Mouse (Mus musculus): ENCODE results near the gene Zfp507. TPM values are rescaled to one million over a fixed set of nuclear protein-coding genes. Genes with fewer than 3 reads are reported as not detected.
A peak's percentile ranks its signal among the peaks of the same experiment; 100 is the strongest.

The Zfp507 gene
- polyA plus RNA-seq, 1 experiment from 2014 or later, result 12.2 TPM

- Histone ChIP-seq H3K9me3 (replicated peaks; ENCODE audit: low read length) (no peaks in the 10 kb centered on the region), H3K4me1 (replicated peaks; ENCODE audit: insufficient read depth, low read length) (no peaks in the 10 kb centered on the region), H3K27me3 (ENCODE audit: insufficient read depth, low read length) (no peaks in the 10 kb centered on the region), H3K36me3 (ENCODE audit: insufficient read depth, low read length) (peaks cover 57% of the 10 kb centered on the region), H3K9ac (ENCODE audit: low read depth, low read length) (no peak overlapping the region), H3K4me2 (ENCODE audit: low read length) (no peak overlapping the region), H3K4me3 (replicated peaks; ENCODE audit: low read depth, low read length) (no peak overlapping the region), H3K27ac (no peak overlapping the region)
- WGBS, result 84% methylated on average over 12 of the region's 12 CpGs
- no peak for DNase-seq (ENCODE audit: low spot score)
- TF ChIP-seq CTCF (IDR thresholded peaks at IDR 0.05; ENCODE audit: low read depth), result no peak
- ATAC-seq (replicated peaks; ENCODE audit: low FRiP score, low read depth), result no peak
These were observed 10.5 kb downstream of the Zfp507 start for GRCm38 (mm10) chr7:35792150-35792848.

- Histone ChIP-seq H3K27ac (no peak overlapping the region), H3K9me3 (replicated peaks; ENCODE audit: low read length) (no peaks in the 10 kb centered on the region), H3K4me1 (replicated peaks; ENCODE audit: insufficient read depth, low read length) (no peaks in the 10 kb centered on the region), H3K9ac (ENCODE audit: low read depth, low read length) (no peak overlapping the region), H3K27me3 (ENCODE audit: insufficient read depth, low read length) (no peaks in the 10 kb centered on the region), H3K36me3 (ENCODE audit: insufficient read depth, low read length) (peaks cover 60% of the 10 kb centered on the region), H3K4me2 (ENCODE audit: low read length) (no peak overlapping the region), H3K4me3 (replicated peaks; ENCODE audit: low read depth, low read length) (no peak overlapping the region)
- no peak for ATAC-seq (replicated peaks; ENCODE audit: low FRiP score, low read depth)
- DNase-seq (ENCODE audit: low spot score), result no peak
- 55% methylated on average over 8 of the region's 8 CpGs for WGBS
- no peak for TF ChIP-seq CTCF (IDR thresholded peaks at IDR 0.05; ENCODE audit: low read depth)
These were observed 11.9 kb downstream of the Zfp507 start for GRCm38 (mm10) chr7:35790926-35791325.

GRCm38 (mm10) chr7:35790201-35790600 is 12.6 kb downstream of the Zfp507 start:
- DNase-seq (ENCODE audit: low spot score) (peak; percentile 60), ATAC-seq (replicated peaks; ENCODE audit: low FRiP score, low read depth) (no peak)
- TF ChIP-seq CTCF (IDR thresholded peaks at IDR 0.05; ENCODE audit: low read depth), result peak; percentile 71
- no peak overlapping the region for H3K27ac ChIP-seq
- H3K9ac ChIP-seq (ENCODE audit: low read depth, low read length), result no peak overlapping the region
- WGBS, result 54% methylated on average over 8 of the region's 8 CpGs
- H3K9me3 ChIP-seq (replicated peaks; ENCODE audit: low read length), result no peaks in the 10 kb centered on the region
- H3K27me3 ChIP-seq (ENCODE audit: insufficient read depth, low read length), result no peaks in the 10 kb centered on the region
- H3K4me1 ChIP-seq (replicated peaks; ENCODE audit: insufficient read depth, low read length), result no peaks in the 10 kb centered on the region
- H3K4me2 ChIP-seq (ENCODE audit: low read length), result no peak overlapping the region
- H3K4me3 ChIP-seq (replicated peaks; ENCODE audit: low read depth, low read length), result no peak overlapping the region
- H3K36me3 ChIP-seq (ENCODE audit: insufficient read depth, low read length), result peaks cover 66% of the 10 kb centered on the region

GRCm38 (mm10) chr7:35785579-35785978 is 17.2 kb downstream of the Zfp507 start:
- WGBS, result 63% methylated on average over 4 of the region's 4 CpGs
- TF ChIP-seq CTCF (IDR thresholded peaks at IDR 0.05; ENCODE audit: low read depth), result no peak
- Histone ChIP-seq H3K27me3 (ENCODE audit: insufficient read depth, low read length) (no peaks in the 10 kb centered on the region), H3K9me3 (replicated peaks; ENCODE audit: low read length) (no peaks in the 10 kb centered on the region), H3K4me1 (replicated peaks; ENCODE audit: insufficient read depth, low read length) (no peaks in the 10 kb centered on the region), H3K4me2 (ENCODE audit: low read length) (no peak overlapping the region), H3K4me3 (replicated peaks; ENCODE audit: low read depth, low read length) (no peak overlapping the region), H3K9ac (ENCODE audit: low read depth, low read length) (no peak overlapping the region), H3K27ac (no peak overlapping the region), H3K36me3 (ENCODE audit: insufficient read depth, low read length) (peaks cover 50% of the 10 kb centered on the region)
- ATAC-seq (replicated peaks; ENCODE audit: low FRiP score, low read depth) (no peak), DNase-seq (ENCODE audit: low spot score) (no peak)

DNA sequence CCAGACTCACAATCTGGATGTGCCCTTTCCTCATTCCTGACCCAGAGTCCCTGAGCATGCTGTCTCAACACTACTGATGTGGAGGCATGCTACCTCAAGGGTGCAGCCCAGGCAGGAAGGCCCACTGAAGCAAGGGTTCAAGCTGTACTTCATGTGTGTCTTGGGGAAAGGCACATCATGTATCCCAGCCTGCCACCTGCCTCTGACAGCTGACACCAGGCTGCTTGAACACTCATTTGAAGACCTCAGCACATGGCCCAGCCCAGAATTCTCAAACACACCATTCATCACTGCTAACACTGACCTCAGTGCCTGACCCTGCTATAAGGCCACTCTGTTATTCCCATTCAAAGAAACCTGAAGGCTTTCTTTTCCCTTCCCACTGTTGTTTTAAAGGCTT is 20.6 kb downstream of the Zfp507 start:
- no peaks in the 10 kb centered on the region for H3K4me1 ChIP-seq (replicated peaks; ENCODE audit: insufficient read depth, low read length)
- peaks cover 45% of the 10 kb centered on the region for H3K36me3 ChIP-seq (ENCODE audit: insufficient read depth, low read length)
- no peak for TF ChIP-seq CTCF (IDR thresholded peaks at IDR 0.05; ENCODE audit: low read depth)
- H3K27me3 ChIP-seq (ENCODE audit: insufficient read depth, low read length), result no peaks in the 10 kb centered on the region
- no peak overlapping the region for H3K9ac ChIP-seq (ENCODE audit: low read depth, low read length)
- H3K4me2 ChIP-seq (ENCODE audit: low read length), result no peak overlapping the region
- no peaks in the 10 kb centered on the region for H3K9me3 ChIP-seq (replicated peaks; ENCODE audit: low read length)
- no peak overlapping the region for H3K27ac ChIP-seq
- no peak for ATAC-seq (replicated peaks; ENCODE audit: low FRiP score, low read depth)
- DNase-seq (ENCODE audit: low spot score), result no peak
- H3K4me3 ChIP-seq (replicated peaks; ENCODE audit: low read depth, low read length), result no peak overlapping the region

GRCm38 (mm10) chr7:35774127-35774526 is 28.7 kb downstream of the Zfp507 start:
- no peak for TF ChIP-seq CTCF (IDR thresholded peaks at IDR 0.05; ENCODE audit: low read depth)
- Histone ChIP-seq H3K9me3 (replicated peaks; ENCODE audit: low read length) (no peaks in the 10 kb centered on the region), H3K27ac (no peak overlapping the region), H3K4me1 (replicated peaks; ENCODE audit: insufficient read depth, low read length) (no peaks in the 10 kb centered on the region), H3K4me3 (replicated peaks; ENCODE audit: low read depth, low read length) (no peak overlapping the region), H3K27me3 (ENCODE audit: insufficient read depth, low read length) (no peaks in the 10 kb centered on the region), H3K9ac (ENCODE audit: low read depth, low read length) (no peak overlapping the region), H3K36me3 (ENCODE audit: insufficient read depth, low read length) (peaks cover 49% of the 10 kb centered on the region), H3K4me2 (ENCODE audit: low read length) (no peak overlapping the region)
- ATAC-seq (replicated peaks; ENCODE audit: low FRiP score, low read depth) (no peak), DNase-seq (ENCODE audit: low spot score) (no peak)
- WGBS, result 63% methylated on average over 12 of the region's 12 CpGs

GRCm38 (mm10) chr7:35772347-35772746 is 30.5 kb downstream of the Zfp507 start:
- ATAC-seq (replicated peaks; ENCODE audit: low FRiP score, low read depth), result no peak
- Histone ChIP-seq H3K4me2 (ENCODE audit: low read length) (no peak overlapping the region), H3K36me3 (ENCODE audit: insufficient read depth, low read length) (peaks cover 40% of the 10 kb centered on the region)

More at GRCm38 (mm10) chr7:35772347-35772746, 30.5 kb downstream of the Zfp507 start:
- Histone ChIP-seq H3K4me1 (replicated peaks; ENCODE audit: insufficient read depth, low read length) (no peaks in the 10 kb centered on the region), H3K9ac (ENCODE audit: low read depth, low read length) (no peak overlapping the region), H3K27ac (no peak overlapping the region), H3K9me3 (replicated peaks; ENCODE audit: low read length) (no peaks in the 10 kb centered on the region), H3K27me3 (ENCODE audit: insufficient read depth, low read length) (no peaks in the 10 kb centered on the region), H3K4me3 (replicated peaks; ENCODE audit: low read depth, low read length) (no peak overlapping the region)
- TF ChIP-seq CTCF (IDR thresholded peaks at IDR 0.05; ENCODE audit: low read depth), result no peak
- DNase-seq (ENCODE audit: low spot score), result no peak
- 92% methylated on average over 8 of the region's 8 CpGs for WGBS
